Mouse (Mus musculus): Measurements from ENCODE around the gene Retreg3.

DNA sequence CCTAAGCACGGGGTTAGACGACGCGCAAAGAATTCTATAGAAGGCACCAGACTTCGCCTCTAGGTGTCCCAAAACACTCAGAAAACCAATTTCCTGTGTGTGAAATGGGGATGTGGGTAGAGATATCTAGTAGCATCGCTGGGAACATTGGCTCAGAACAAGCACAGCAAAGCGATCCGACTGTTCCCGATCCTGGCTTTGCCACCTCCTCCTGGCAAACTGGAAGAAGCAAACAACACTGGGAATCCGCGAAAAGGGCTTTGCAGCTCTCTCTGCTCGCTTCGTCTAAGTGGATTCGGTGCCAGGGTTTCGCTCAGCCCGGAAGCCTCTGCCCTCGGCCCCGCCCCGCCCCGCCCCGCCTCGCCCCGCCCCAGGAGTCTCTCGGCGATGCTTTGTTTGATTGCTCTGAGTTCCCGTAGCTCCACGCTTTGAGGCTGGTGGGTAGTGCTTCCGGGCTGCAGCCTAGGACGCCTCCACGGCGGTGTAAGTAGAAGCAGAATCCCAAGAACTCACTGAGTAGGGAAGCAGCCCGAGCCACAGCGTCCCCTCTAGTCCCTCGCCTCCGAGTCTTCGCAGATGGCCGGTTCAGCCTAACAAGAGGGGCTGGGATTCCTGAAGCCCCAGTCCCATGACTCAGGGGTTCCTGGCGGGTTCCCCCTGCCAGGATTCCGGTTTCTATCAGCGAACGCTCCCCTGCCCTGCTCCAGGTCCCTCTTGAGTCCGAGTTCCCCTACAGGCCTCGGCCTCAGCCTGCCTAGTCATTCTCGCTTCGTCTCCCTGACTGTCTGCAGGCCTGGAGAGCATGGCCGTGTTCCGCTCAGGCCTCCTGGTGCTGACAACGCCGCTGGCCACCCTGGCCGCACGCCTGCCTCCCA, 37.2 kb downstream of the Retreg3 start, which contains the start of gene Coasy:
- no peak for TF ChIP-seq EP300 (IDR thresholded peaks at IDR 0.05)
- TF ChIP-seq CTCF (IDR thresholded peaks at IDR 0.05): peak; percentile 67

Data from lung, postnatal 0 days (tissue).